Mouse (Mus musculus): ENCODE measurements around the gene Bcl11a.

GRCm38 (mm10) chr11:24044025-24044424 lies 33.8 kb upstream of the Bcl11a start:
- TF ChIP-seq CTCF (IDR thresholded peaks at IDR 0.05; ENCODE audit: borderline replicate concordance, insufficient read depth, low read depth, low read length) = no peak
- TF ChIP-seq POLR2A (IDR thresholded peaks at IDR 0.05; ENCODE audit: borderline replicate concordance, insufficient read depth, low read length) = no peak

All from cerebellum, adult 2 months (tissue).